8 mouse cellular contexts compared by ENCODE assay signal in the genomic region with DNA sequence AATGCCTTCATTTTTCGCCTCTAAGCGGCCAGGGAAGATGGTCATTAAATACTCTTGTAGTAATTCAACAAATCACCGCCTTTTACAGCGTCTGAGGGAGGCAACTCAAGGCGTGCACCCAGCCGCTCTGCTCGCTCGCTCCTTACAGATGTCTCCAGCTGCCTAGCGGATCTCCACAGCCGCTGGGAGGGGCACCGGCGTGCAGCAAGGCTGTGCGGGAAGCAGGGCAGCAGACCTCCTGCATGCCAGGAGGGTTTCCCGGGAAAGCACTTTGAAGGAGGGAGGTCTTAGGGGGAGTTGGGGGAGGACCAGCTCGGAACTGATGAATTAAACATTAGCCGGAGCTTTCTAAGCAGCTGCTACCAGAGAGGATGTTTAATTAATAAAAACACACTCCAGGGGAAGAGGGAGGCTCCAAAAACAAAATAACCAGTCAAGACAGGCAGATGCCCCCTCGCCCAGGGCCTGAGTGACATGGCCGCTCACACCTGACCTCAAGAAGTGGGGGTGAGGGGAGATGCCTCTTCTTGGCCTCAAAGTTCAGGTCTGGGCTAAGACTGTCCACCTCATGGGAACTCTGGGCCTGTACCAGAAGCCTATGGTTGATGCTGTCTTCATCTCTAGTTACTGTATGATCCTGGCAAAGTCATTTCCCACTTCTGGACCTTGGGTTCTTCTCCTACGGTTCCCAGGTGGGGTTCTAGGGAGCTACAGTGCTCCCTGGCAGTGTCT. TPM values are rescaled to one million over a fixed set of nuclear protein-coding genes. Genes with fewer than 3 reads are reported as not detected.
A peak's percentile ranks its signal among the peaks of the same experiment; 100 is the strongest.
DNase-seq lines count a peak whose midpoint lies in the region; ATAC-seq lines count a peak whose summit lies in the region.
"Had no signal": no experiment of that assay in that cellular context is flagged by ENCODE, and none has a peak within 500 bp of the region (broad histone marks: within the 10 kb centered on the region; RNA-seq: fewer than 3 reads in every experiment).

No protein-coding gene starts in this region.

- peaks cover 44% of the 10 kb centered on the region for H3K4me1 ChIP-seq in hindbrain, embryonic 14.5 days (replicated peaks; ENCODE audit: control insufficient read depth, insufficient read depth, low read length)
- peaks cover 68% of the 10 kb centered on the region for H3K4me1 ChIP-seq in midbrain, embryonic 13.5 days (replicated peaks)

- 5% methylated on average over 19 of the region's 19 CpGs for WGBS in hindbrain, embryonic 14.5 days
- 6% methylated on average over 19 of the region's 19 CpGs for WGBS in midbrain, embryonic 13.5 days

- H3K4me3 ChIP-seq in hindbrain, embryonic 14.5 days (replicated peaks; ENCODE audit: low read length), result no peak overlapping the region
- peak overlapping the region; percentile 9; the same call in 1 of the 2 replicates for H3K4me3 ChIP-seq in midbrain, embryonic 13.5 days (replicated peaks)
- H3K4me3 ChIP-seq: heart, embryonic 13.5 days had no signal

- no peaks in the 10 kb centered on the region for H3K27me3 ChIP-seq in hindbrain, embryonic 14.5 days (ENCODE audit: control insufficient read depth, insufficient read depth, low read length)
- 0 out of 2 replicates have a peak, but pooled peaks cover 5% of the 10 kb centered on the region for H3K27me3 ChIP-seq in midbrain, embryonic 13.5 days

- H3K4me2 ChIP-seq in hindbrain, embryonic 14.5 days (replicated peaks), result peak overlapping the region; percentile 47
- peak overlapping the region; percentile 41 for H3K4me2 ChIP-seq in midbrain, embryonic 13.5 days (replicated peaks)
- H3K4me2 ChIP-seq: heart, embryonic 13.5 days had no signal

- no peaks in the 10 kb centered on the region for H3K9me3 ChIP-seq in hindbrain, embryonic 14.5 days (ENCODE audit: control insufficient read depth, low read length)
- H3K9me3 ChIP-seq in midbrain, embryonic 13.5 days, result no peaks in the 10 kb centered on the region
- H3K9me3 ChIP-seq: heart, embryonic 13.5 days had no signal

- peak; percentile 79 for ATAC-seq in hindbrain, embryonic 14.5 days (ENCODE audit: low FRiP score)
- ATAC-seq in midbrain, embryonic 13.5 days, result peak; percentile 92

- DNase-seq in R1 (ENCODE audit: low read depth, low spot score), result peak; percentile 11
- DNase-seq in embryo, embryonic 10.5 days (ENCODE audit: low spot score), result peak; percentile 74
- DNase-seq in hindbrain, embryonic 14.5 days (ENCODE audit: low spot score), result peak; percentile 63
- DNase-seq in spleen, postnatal 10 days (ENCODE audit: low spot score in 2 of 2), result no peak
- DNase-seq in ovary, adult 18-20 months (ENCODE audit: low spot score), result no peak
- DNase-seq in urinary bladder, postnatal 25 days (ENCODE audit: low spot score), result no peak

- peak overlapping the region; percentile 34 for H3K27ac ChIP-seq in hindbrain, embryonic 14.5 days
- H3K27ac ChIP-seq in midbrain, embryonic 13.5 days, result peak overlapping the region; percentile 78
- H3K27ac ChIP-seq: heart, embryonic 13.5 days had no signal

- H3K9ac ChIP-seq in hindbrain, embryonic 14.5 days, result no peak overlapping the region; the same call in 1 of the 2 replicates
- H3K9ac ChIP-seq in midbrain, embryonic 13.5 days (replicated peaks), result no peak overlapping the region
- H3K9ac ChIP-seq: heart, embryonic 13.5 days had no signal

- no peaks in the 10 kb centered on the region for H3K36me3 ChIP-seq in hindbrain, embryonic 14.5 days (replicated peaks; ENCODE audit: control insufficient read depth, insufficient read depth)
- H3K36me3 ChIP-seq in midbrain, embryonic 13.5 days, result no peaks in the 10 kb centered on the region
- H3K36me3 ChIP-seq: heart, embryonic 13.5 days had no signal

RNA-seq across cellular contexts. Expression of gene Disp3, which starts 39.7 kb away (rescaled TPM):
- polyA plus RNA-seq in hindbrain, embryonic 14.5 days (2014; fragmentation: Nextera tagmentation; extraction: Ambion mirVana), result 16.6 and 16.9 TPM in 2 replicates
- 11.1 and 12.0 TPM in 2 replicates for polyA plus RNA-seq in midbrain, embryonic 13.5 days (2015; fragmentation: Nextera tagmentation; extraction: Ambion mirVana)

Comparison
In these comparisons a context has a peak if more than half of its experiments do, and no peak if none do; other contexts are left out.
1. DNase-seq: peak in R1 (single experiment), embryo, embryonic 10.5 days (single experiment) and hindbrain, embryonic 14.5 days (single experiment); none in spleen, postnatal 10 days (0 of 2), ovary, adult 18-20 months (single experiment) and urinary bladder, postnatal 25 days (single experiment).